Mouse (Mus musculus) c-Kit-positive CD71-positive TER-119-negative erythroid progenitor cells, embryonic 14.5 days (primary cell): ENCODE data around the gene Gm4187.
"Not testable (repeated sequence)": the region's sequence is repeated elsewhere in the genome, so short reads cannot be mapped to it uniquely, and the experiment has no call there.

ENCODE experiments used
- DNase-seq: peaks from one replicate; pipeline ENCODE4 v3.0.0-alpha.2; 2013; ENCODE audit warnings: low read depth

Gene Gm4187

GRCm38 (mm10) chr7:22329617-22330016 is at the start of gene Gm4187:
Gene Gm4187 (minus strand): TSS chr7:22329717.
- DNase-seq: not testable (repeated sequence)

GRCm38 (mm10) chr7:22370939-22371338 is 41.4 kb upstream of the Gm4187 start, which contains the start of gene Gm8660:
Gene Gm8660 (minus strand): TSS chr7:22371039.
- DNase-seq: not testable (repeated sequence)
